Mouse (Mus musculus) liver, adult 2 months (tissue): Measurements from ENCODE around the gene Ccl11. TPM values are rescaled to one million over a fixed set of nuclear protein-coding genes. Genes with fewer than 3 reads are reported as not detected.

Experiments used
- DNase-seq: peaks from one replicate; pipeline ENCODE4 v3.0.0-alpha.2; 2011; ENCODE audit warnings: low read depth, low spot score; ENCODE audit errors: extremely low read depth
- H3K27ac ChIP-seq: fragments of 200-500 bp; replicated peaks from 2 replicates; pipeline ENCODE4 v1.5.1; 2012; ENCODE audit warnings: low read depth, mild to moderate bottlenecking, control low read depth, inconsistent platforms, low read length; ENCODE audit not compliant: insufficient read depth
- H3K27me3 ChIP-seq: fragments of 200-500 bp; 2 replicates; pipeline ENCODE4 v1.6.1; 2012; ENCODE audit warnings: mild to moderate bottlenecking, moderate library complexity, low read length, inconsistent platforms; ENCODE audit not compliant: control insufficient read depth, insufficient read depth
- H3K36me3 ChIP-seq: fragments of 200-500 bp; 2 replicates; pipeline ENCODE4 v1.6.1; 2012; ENCODE audit warnings: low read length, inconsistent platforms; ENCODE audit not compliant: control insufficient read depth, insufficient read depth
- H3K4me1 ChIP-seq: fragments of 200-500 bp; 2 replicates; pipeline ENCODE4 v1.6.1; 2011; ENCODE audit warnings: low read length; ENCODE audit not compliant: control insufficient read depth, insufficient read depth
- H3K4me3 ChIP-seq: fragments of 200-500 bp; 2 replicates; pipeline ENCODE4 v1.5.1; 2011; ENCODE audit warnings: low read depth, mild to moderate bottlenecking, control low read depth, low read length, moderate library complexity; ENCODE audit not compliant: insufficient read depth
- H3K79me2 ChIP-seq: fragments of 200-500 bp; 2 replicates; pipeline ENCODE4 v1.6.1; 2012; ENCODE audit warnings: inconsistent platforms, mild to moderate bottlenecking, low read length, moderate library complexity; ENCODE audit not compliant: control insufficient read depth, insufficient read depth
- H3K9ac ChIP-seq: fragments of 200-500 bp; 2 replicates; pipeline ENCODE4 v1.6.1; 2012; ENCODE audit warnings: low read depth, mild to moderate bottlenecking, control low read depth, inconsistent platforms, low read length
- CTCF ChIP-seq: fragments of 200-500 bp; IDR thresholded peaks from 2 replicates; pipeline ENCODE4 v1.5.1; 2011; ENCODE audit warnings: low read depth, low read length, control low read depth
- POLR2A ChIP-seq: fragments of 200-500 bp; IDR thresholded peaks from 2 replicates; pipeline ENCODE4 v1.6.1; 2011; ENCODE audit warnings: low read length, control low read depth; ENCODE audit not compliant: insufficient read depth; ENCODE audit errors: extremely low read depth
- WGBS: fragments of 180-500 bp; shearing (Covaris S2); methylation state at CpG from one replicate; pipeline ENCODE4 v1.1.7; 2018; 5-methylcytosine and 5-hydroxymethylcytosine counted together
- polyA plus RNA-seq: library from polyadenylated mRNA; depleted of rRNA; stranded (reverse); fragments of >200 nt; gene quantifications from 2 replicates; pipeline ENCODE4 v1.2.3, GENCODE M21; 2012; rRNA removed
- total RNA-seq: library from RNA; depleted of rRNA; stranded (reverse); fragments of >200 nt; gene quantifications from 2 replicates; pipeline ENCODE4 v1.2.3, GENCODE M21; 2014; rRNA removed

Ccl11 gene
- total and polyA plus RNA-seq, 2 experiments: 0.07 to 0.09 TPM

DNA sequence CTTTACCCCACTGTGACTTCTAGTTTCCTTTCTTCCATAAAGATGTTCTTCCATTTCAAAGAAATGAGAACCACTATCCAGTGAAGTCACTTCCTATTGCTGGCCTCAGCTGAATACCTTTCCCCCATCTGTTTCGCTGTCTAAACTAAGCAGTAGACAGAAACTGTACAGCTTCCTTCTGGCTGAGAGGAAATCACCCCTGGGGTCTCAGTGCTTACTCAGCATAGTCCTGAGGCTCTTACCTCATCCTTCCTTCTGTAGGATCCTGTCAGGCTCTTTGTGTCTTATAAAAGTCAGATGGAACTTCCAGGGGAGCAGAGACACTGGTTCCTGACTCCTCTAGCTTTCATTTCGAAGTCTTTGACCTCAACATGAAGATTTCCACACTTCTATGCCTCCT lies 43.9 kb downstream of the Ccl11 start, which contains the start of gene Ccl12:
Gene Ccl12 (plus strand): TSS at position 317 of the 400 bp plus-strand sequence.
- peaks cover 3% of the 10 kb centered on the region; the same call in 1 of the 2 replicates for H3K4me1 ChIP-seq
- TF ChIP-seq POLR2A (no peak), CTCF (no peak)
- H3K27ac ChIP-seq: no peak within 1 kb of the TSS
- H3K4me3 ChIP-seq: no peak within 1 kb of the TSS
- whole genome bisulfite sequencing: 54% methylated on average over 2 of the region's 2 CpGs
- H3K79me2 ChIP-seq: no peaks in the 10 kb centered on the region
- no peak within 1 kb of the TSS for H3K9ac ChIP-seq
- H3K27me3 ChIP-seq: no peaks in the 10 kb centered on the region
- no peaks in the 10 kb centered on the region for H3K36me3 ChIP-seq
- DNase-seq: peak; percentile 26

DNA sequence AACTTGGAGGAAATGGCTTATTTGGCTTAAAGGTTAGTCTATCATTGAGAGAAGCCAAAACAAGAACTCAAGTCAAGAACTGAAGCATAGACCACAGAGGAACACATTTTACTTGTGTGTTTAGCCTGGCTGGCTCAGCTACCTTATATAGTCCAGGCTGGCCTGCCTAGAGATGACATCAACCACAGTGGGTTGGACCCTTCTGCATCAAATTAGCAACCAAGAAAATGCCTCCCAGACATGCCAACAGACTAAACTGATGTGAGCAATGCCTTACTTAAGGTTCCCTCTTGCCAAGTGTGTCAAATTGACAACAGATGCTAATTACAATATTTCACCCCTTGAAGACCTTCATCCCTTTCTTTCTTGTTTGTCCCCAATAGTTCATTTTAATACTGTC lies 52.0 kb downstream of the Ccl11 start:
- H3K36me3 ChIP-seq: no peaks in the 10 kb centered on the region
- H3K4me1 ChIP-seq: no peaks in the 10 kb centered on the region
- no peak overlapping the region for H3K9ac ChIP-seq
- no peak for DNase-seq
- H3K4me3 ChIP-seq: no peak overlapping the region
- H3K27ac ChIP-seq: no peak overlapping the region
- no peaks in the 10 kb centered on the region for H3K79me2 ChIP-seq
- TF ChIP-seq CTCF (no peak), POLR2A (no peak)
- no peaks in the 10 kb centered on the region for H3K27me3 ChIP-seq

DNA sequence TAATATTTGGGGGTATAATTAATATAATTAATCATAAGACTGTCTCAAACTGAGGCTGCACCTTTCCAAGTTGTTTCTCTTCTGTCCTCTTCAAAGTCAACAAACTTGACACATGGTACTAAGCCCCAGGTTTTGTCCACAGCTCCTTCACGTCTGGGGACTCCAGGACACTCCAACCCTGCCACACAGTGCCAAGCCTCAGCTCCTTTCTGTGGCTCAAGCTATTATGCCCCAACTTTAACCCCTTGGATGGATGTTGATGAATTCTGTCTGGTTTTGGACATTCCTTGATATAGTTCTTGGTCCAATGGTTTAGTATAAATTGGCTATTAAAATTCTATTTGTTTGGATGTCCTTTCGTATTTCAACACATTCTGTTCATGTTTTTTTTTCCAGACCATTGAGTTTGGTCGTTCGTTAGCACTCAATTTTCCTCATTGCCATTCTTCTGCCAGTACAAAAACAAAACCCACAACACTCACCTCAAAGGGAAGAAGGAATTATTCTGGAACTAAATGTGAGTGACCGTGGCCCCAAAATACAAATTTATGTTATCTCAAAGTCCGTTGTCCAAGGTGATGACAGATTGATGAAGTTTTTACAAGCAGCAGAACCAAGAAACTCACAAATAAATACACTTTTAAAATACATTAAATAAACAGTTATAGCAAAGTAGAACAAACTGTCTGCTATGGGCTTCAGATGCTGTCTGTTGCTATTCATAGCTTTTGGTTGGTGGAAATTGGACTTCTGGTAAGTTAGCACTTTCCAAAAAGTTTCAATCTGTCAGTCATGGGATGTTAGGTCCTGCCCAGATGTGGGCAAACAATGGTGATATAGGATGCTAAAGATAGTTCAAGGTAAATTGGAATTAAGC lies 53.0 kb downstream of the Ccl11 start:
- Histone ChIP-seq H3K4me1 (no peaks in the 10 kb centered on the region), H3K36me3 (no peaks in the 10 kb centered on the region), H3K9ac (no peak overlapping the region), H3K27me3 (no peaks in the 10 kb centered on the region), H3K79me2 (no peaks in the 10 kb centered on the region), H3K27ac (no peak overlapping the region), H3K4me3 (no peak overlapping the region)
- DNase-seq: no peak
- WGBS: 76% methylated on average over 6 of the region's 6 CpGs
- TF ChIP-seq CTCF (no peak), POLR2A (no peak)

Other genes with a start within 250 kb of the Ccl11 start
- gene 5530401A14Rik, start 197.2 kb upstream of the Ccl11 start, total RNA-seq: not detected in 2 replicates
- not detected in 2 replicates for gene 5530401A14Rik, start 197.2 kb upstream of the Ccl11 start, polyA plus RNA-seq
- under 0.01 TPM in 1 of 2 replicates, not detected in the other for gene Asic2, start 89.4 kb upstream of the Ccl11 start, total RNA-seq
- gene Asic2, start 89.4 kb upstream of the Ccl11 start, polyA plus RNA-seq: not detected in 2 replicates
- 0.18 and 0.94 TPM in 2 replicates for gene Ccl2, start 22.3 kb upstream of the Ccl11 start, total RNA-seq
- gene Ccl2, start 22.3 kb upstream of the Ccl11 start, polyA plus RNA-seq: 0.78 and 3.3 TPM in 2 replicates
- gene Gm17268, start 19.3 kb upstream of the Ccl11 start, total RNA-seq: not detected in 2 replicates
- not detected in 2 replicates for gene Gm17268, start 19.3 kb upstream of the Ccl11 start, polyA plus RNA-seq
- 0.18 and 0.20 TPM in 2 replicates for gene Ccl7, start 12.1 kb upstream of the Ccl11 start, total RNA-seq
- not detected in 2 replicates for gene Ccl7, start 12.1 kb upstream of the Ccl11 start, polyA plus RNA-seq
- gene Ccl12, start 44.0 kb downstream of the Ccl11 start, total RNA-seq: not detected in 2 replicates
- 0.20 TPM in 1 of 2 replicates, not detected in the other for gene Ccl12, start 44.0 kb downstream of the Ccl11 start, polyA plus RNA-seq
- gene Ccl8, start 57.4 kb downstream of the Ccl11 start, total RNA-seq: 0.87 TPM in 1 of 2 replicates, not detected in the other
- not detected in 2 replicates for gene Ccl8, start 57.4 kb downstream of the Ccl11 start, polyA plus RNA-seq
- 1.1 TPM in 1 of 2 replicates, not detected in the other for gene Ccl1, start 247.9 kb downstream of the Ccl11 start, total RNA-seq
- gene Ccl1, start 247.9 kb downstream of the Ccl11 start, polyA plus RNA-seq: not detected in 2 replicates